Mouse (Mus musculus): Measurements from ENCODE around the gene Mrps10.
"Not testable (repeated sequence)": the region's sequence is repeated elsewhere in the genome, so short reads cannot be mapped to it uniquely, and the experiment has no call there.

Gene Mrps10

GRCm38 (mm10) chr17:47383266-47383665 is 14.6 kb downstream of the Mrps10 start:
- DNase-seq, result no peak

GRCm38 (mm10) chr17:47384064-47384463 is 15.4 kb downstream of the Mrps10 start:
- DNase-seq, result no peak

- DNase-seq, result no peak
Observed at GRCm38 (mm10) chr17:47385145-47385544, 16.5 kb downstream of the Mrps10 start, which contains the start of gene Guca1b. Gene Guca1b, plus strand, starts transcription at chr17:47385393.

GRCm38 (mm10) chr17:47386649-47387048 is 18.0 kb downstream of the Mrps10 start:
- DNase-seq, result peak; percentile 81 to 83

- DNase-seq, result peak; percentile 26 to 43
Observed at GRCm38 (mm10) chr17:47394223-47394869, 25.7 kb downstream of the Mrps10 start.

GRCm38 (mm10) chr17:47395376-47395913 is 26.8 kb downstream of the Mrps10 start:
- peak; percentile 77 to 83 for DNase-seq

- no peak for DNase-seq
Observed at GRCm38 (mm10) chr17:47399091-47399490, 30.4 kb downstream of the Mrps10 start.

GRCm38 (mm10) chr17:47400451-47400850 is 31.8 kb downstream of the Mrps10 start, which contains the start of gene Guca1a:
Gene Guca1a, minus strand, starts transcription at chr17:47400584.
- DNase-seq, result no peak

GRCm38 (mm10) chr17:47407717-47408557 is 39.2 kb downstream of the Mrps10 start:
- no peak for DNase-seq

GRCm38 (mm10) chr17:47408558-47408898 is 39.8 kb downstream of the Mrps10 start:
- peak; percentile 87 for DNase-seq

GRCm38 (mm10) chr17:47409897-47410861 is 41.5 kb downstream of the Mrps10 start:
- DNase-seq, result peak; percentile 25 to 50

GRCm38 (mm10) chr17:47420195-47420594 is 51.5 kb downstream of the Mrps10 start:
- DNase-seq, result no peak

GRCm38 (mm10) chr17:47421566-47421965 is 52.9 kb downstream of the Mrps10 start:
- DNase-seq, result no peak

- not testable (repeated sequence) for DNase-seq
Observed at GRCm38 (mm10) chr17:47422616-47423015, 53.9 kb downstream of the Mrps10 start.

- no peak for DNase-seq
Observed at GRCm38 (mm10) chr17:47424186-47424585, 55.5 kb downstream of the Mrps10 start.

GRCm38 (mm10) chr17:47427316-47427715 is 58.6 kb downstream of the Mrps10 start:
- DNase-seq, result no peak

- peak; percentile 76 to 84 for DNase-seq
Observed at GRCm38 (mm10) chr17:47428831-47429304, 60.2 kb downstream of the Mrps10 start.

- peak; percentile 32 to 48 for DNase-seq
Observed at GRCm38 (mm10) chr17:47430815-47431214, 62.1 kb downstream of the Mrps10 start.

Data from kidney, postnatal 4 days (tissue).